In the genomic region with DNA sequence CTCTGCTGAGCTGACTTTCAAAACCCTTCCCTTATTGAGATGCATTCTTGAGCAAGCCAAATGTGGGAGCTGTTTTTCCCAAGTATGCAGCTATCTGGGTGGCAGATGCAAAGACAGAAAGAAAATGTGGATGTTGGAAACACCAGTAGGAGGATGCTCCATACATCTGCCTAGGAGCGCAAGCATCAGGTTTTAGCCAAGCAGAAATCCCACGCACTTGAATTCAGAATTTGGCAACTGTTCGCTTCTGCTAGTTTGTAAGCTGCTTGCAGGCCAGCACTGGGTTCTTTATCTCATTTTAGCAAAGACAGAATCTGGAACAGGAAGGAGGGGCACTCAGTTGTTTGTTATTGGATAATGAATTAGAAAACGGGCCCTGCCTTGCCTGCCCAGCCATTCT, we compare ENCODE assay signal across 18 mouse cellular contexts. TPM values are rescaled to one million over a fixed set of nuclear protein-coding genes. Genes with fewer than 3 reads are reported as not detected.
DNase-seq lines count a peak whose midpoint lies in the region; ATAC-seq lines count a peak whose summit lies in the region.
"Had no signal": no experiment of that assay in that cellular context is flagged by ENCODE, and none has a peak within 500 bp of the region (broad histone marks: within the 10 kb centered on the region; RNA-seq: fewer than 3 reads in every experiment).

No protein-coding gene starts in this region.

- no peaks in the 10 kb centered on the region for H3K27me3 ChIP-seq in embryonic facial prominence, embryonic 14.5 days (replicated peaks; ENCODE audit: control insufficient read depth, insufficient read depth, low read length)
- no peaks in the 10 kb centered on the region for H3K27me3 ChIP-seq in embryonic facial prominence, embryonic 10.5 days (replicated peaks; ENCODE audit: low read depth, poor library complexity, severe bottlenecking)

- no peak for ATAC-seq in embryonic facial prominence, embryonic 14.5 days (ENCODE audit: low read depth)
- peak; percentile 90 for ATAC-seq in frontal cortex, adult (ENCODE audit: low TSS enrichment)
- ATAC-seq in megakaryocyte, adult 5-6 weeks (ENCODE audit: poor library complexity, severe bottlenecking), result no peak
- ATAC-seq: CD4-positive, CD25-positive, alpha-beta regulatory T cell, adult 4 months; liver, postnatal 0 days; midbrain, embryonic 16.5 days had no signal

- intact Hi-C loops in left cerebral cortex, postnatal 36 days (cut with DNase I), result no loop called here
- intact Hi-C loops in gastrocnemius, postnatal 36 days (cut with DNase I), result no loop called here

- no peak overlapping the region for H3K27ac ChIP-seq in embryonic facial prominence, embryonic 14.5 days (replicated peaks; ENCODE audit: low read depth, low read length)
- H3K27ac ChIP-seq in embryonic facial prominence, embryonic 10.5 days (replicated peaks), result no peak overlapping the region
- H3K27ac ChIP-seq: heart, adult 2 months; hindbrain, embryonic 10.5 days had no signal

- H3K9ac ChIP-seq in embryonic facial prominence, embryonic 14.5 days (ENCODE audit: low read depth, low read length), result no peak overlapping the region
- H3K9ac ChIP-seq: liver, postnatal 0 days had no signal

- H3K4me1 ChIP-seq in embryonic facial prominence, embryonic 14.5 days (ENCODE audit: control insufficient read depth, insufficient read depth, low read length), result no peaks in the 10 kb centered on the region
- H3K4me1 ChIP-seq in embryonic facial prominence, embryonic 10.5 days, result peaks cover 5% of the 10 kb centered on the region
- H3K4me1 ChIP-seq: hindbrain, embryonic 10.5 days had no signal

- H3K4me3 ChIP-seq in embryonic facial prominence, embryonic 14.5 days (ENCODE audit: low read depth, low read length), result no peak overlapping the region
- no peak overlapping the region for H3K4me3 ChIP-seq in embryonic facial prominence, embryonic 10.5 days
- H3K4me3 ChIP-seq: heart, adult 2 months; hindbrain, embryonic 10.5 days had no signal

- H3K4me2 ChIP-seq in embryonic facial prominence, embryonic 14.5 days (ENCODE audit: low read depth, low read length), result no peak overlapping the region

- 81% methylated on average over 4 of the region's 4 CpGs for WGBS in embryonic facial prominence, embryonic 14.5 days
- 92% methylated on average over 4 of the region's 4 CpGs for WGBS in embryonic facial prominence, embryonic 10.5 days

- H3K9me3 ChIP-seq in embryonic facial prominence, embryonic 14.5 days (ENCODE audit: control insufficient read depth, low read length), result no peaks in the 10 kb centered on the region
- no peaks in the 10 kb centered on the region for H3K9me3 ChIP-seq in embryonic facial prominence, embryonic 10.5 days
- H3K9me3 ChIP-seq: G1E; hindbrain, embryonic 10.5 days had no signal

- H3K36me3 ChIP-seq in embryonic facial prominence, embryonic 14.5 days (ENCODE audit: control insufficient read depth, insufficient read depth, low read length), result no peaks in the 10 kb centered on the region
- no peaks in the 10 kb centered on the region for H3K36me3 ChIP-seq in embryonic facial prominence, embryonic 10.5 days (replicated peaks)
- H3K36me3 ChIP-seq: G1E; hindbrain, embryonic 10.5 days had no signal

- DNase-seq in embryonic facial prominence, embryonic 14.5 days (ENCODE audit: low spot score), result peak; percentile 14
- DNase-seq in embryonic facial prominence, embryonic 10.5 days (ENCODE audit: low spot score), result no peak
- DNase-seq in layer of hippocampus, postnatal 14 days (ENCODE audit: low spot score in 2 of 2), result peak; percentile 8 to 15
- peak; percentile 66 for DNase-seq in left cerebral cortex, postnatal 36 days (ENCODE audit: low spot score in 2 of 2)
- DNase-seq in spleen, postnatal 36 days (ENCODE audit: low spot score in 2 of 2), result no peak
- DNase-seq in gastrocnemius, postnatal 36 days, result no peak
- DNase-seq: cerebellum, postnatal 10 days; heart, adult 2 months; kidney, adult 2 months; liver; liver, postnatal 0 days; thymus, adult 2 months had no signal

RNA-seq across cellular contexts. Expression of gene Wars2, which starts 8.9 kb away (rescaled TPM):
- polyA plus RNA-seq in embryonic facial prominence, embryonic 14.5 days (2014; fragmentation: Nextera tagmentation; extraction: Ambion mirVana), result 10.1 and 10.4 TPM in 2 replicates
- polyA plus RNA-seq in embryonic facial prominence, embryonic 10.5 days (2016; fragmentation: Nextera tagmentation; extraction: Ambion mirVana), result 7.7 and 8.4 TPM in 2 replicates
- total RNA-seq in layer of hippocampus, postnatal 14 days (2021), result 1 to 10 TPM; 7.5 to 8.2 TPM
- 1 to 10 TPM; 6.4 to 8.6 TPM for total RNA-seq in left cerebral cortex, postnatal 36 days (2021)
- total RNA-seq in gastrocnemius, postnatal 36 days (2021), result 1 to 10 TPM; 5.5 to 5.8 TPM
- total RNA-seq in megakaryocyte, adult 5-6 weeks (2015), result 3.2 and 3.9 TPM in 2 replicates
- total RNA-seq in megakaryocyte, adult 5-6 weeks (2017), result 3.5 and 4.6 TPM in 2 replicates

Comparison
In these comparisons a context has a peak if more than half of its experiments do, and no peak if none do; other contexts are left out.
1. DNase-seq: peak in embryonic facial prominence, embryonic 14.5 days (single experiment), layer of hippocampus, postnatal 14 days (2 of 2) and left cerebral cortex, postnatal 36 days (2 of 2); none in embryonic facial prominence, embryonic 10.5 days (single experiment), spleen, postnatal 36 days (0 of 2) and gastrocnemius, postnatal 36 days (0 of 2).